In genomic region chr11:60977153-60977552, GRCm38 (mm10) we compare ENCODE assay signal across 13 mouse cellular contexts. TPM values are rescaled to one million over a fixed set of nuclear protein-coding genes. Genes with fewer than 3 reads are reported as not detected.
DNase-seq lines count a peak whose midpoint lies in the region; ATAC-seq lines count a peak whose summit lies in the region.
"Had no signal": no experiment of that assay in that cellular context is flagged by ENCODE, and none has a peak within 500 bp of the region (broad histone marks: within the 10 kb centered on the region; RNA-seq: fewer than 3 reads in every experiment).

No protein-coding gene starts in this region.

- no peaks in the 10 kb centered on the region for H3K36me3 ChIP-seq in hindbrain, embryonic 10.5 days
- no peaks in the 10 kb centered on the region for H3K36me3 ChIP-seq in hindbrain, embryonic 13.5 days
- no peaks in the 10 kb centered on the region for H3K36me3 ChIP-seq in forebrain, embryonic 12.5 days (replicated peaks)
- H3K36me3 ChIP-seq: embryonic facial prominence, embryonic 13.5 days; limb, embryonic 15.5 days had no signal

- H3K9me3 ChIP-seq in hindbrain, embryonic 10.5 days, result no peaks in the 10 kb centered on the region
- no peaks in the 10 kb centered on the region for H3K9me3 ChIP-seq in hindbrain, embryonic 13.5 days
- H3K9me3 ChIP-seq in forebrain, embryonic 12.5 days, result no peaks in the 10 kb centered on the region
- H3K9me3 ChIP-seq: embryonic facial prominence, embryonic 13.5 days; limb, embryonic 15.5 days had no signal

- no peak for DNase-seq in hindbrain, embryonic 10.5 days (ENCODE audit: low spot score)
- peak; percentile 37 for DNase-seq in adipocyte (ENCODE audit: low spot score)
- DNase-seq in gastrocnemius, postnatal 25 days, result peak; percentile 73
- peak; percentile 23 for DNase-seq in lung, postnatal 14 days
- DNase-seq in spleen, adult 12 weeks (ENCODE audit: low spot score), result no peak
- no peak for DNase-seq in urinary bladder, postnatal 4 days (ENCODE audit: low spot score in 2 of 2)
- DNase-seq: cerebellum, adult 11-12 months had no signal

- peaks cover 22% of the 10 kb centered on the region for H3K4me1 ChIP-seq in hindbrain, embryonic 10.5 days (replicated peaks)
- no peaks in the 10 kb centered on the region for H3K4me1 ChIP-seq in hindbrain, embryonic 13.5 days (replicated peaks)
- no peaks in the 10 kb centered on the region; the same call in 1 of the 2 replicates for H3K4me1 ChIP-seq in forebrain, embryonic 12.5 days

- no peak overlapping the region for H3K4me3 ChIP-seq in hindbrain, embryonic 10.5 days
- no peak overlapping the region for H3K4me3 ChIP-seq in hindbrain, embryonic 13.5 days
- no peak overlapping the region for H3K4me3 ChIP-seq in forebrain, embryonic 12.5 days (replicated peaks)
- H3K4me3 ChIP-seq: embryonic facial prominence, embryonic 13.5 days; limb, embryonic 15.5 days had no signal

- no peak overlapping the region for H3K9ac ChIP-seq in hindbrain, embryonic 13.5 days
- H3K9ac ChIP-seq in forebrain, embryonic 12.5 days, result no peak overlapping the region
- H3K9ac ChIP-seq: embryonic facial prominence, embryonic 13.5 days; limb, embryonic 15.5 days had no signal

- 49% methylated on average over 3 of the region's 3 CpGs for WGBS in hindbrain, embryonic 10.5 days
- 46% methylated on average over 3 of the region's 3 CpGs for WGBS in hindbrain, embryonic 13.5 days
- 50% methylated on average over 3 of the region's 3 CpGs for WGBS in forebrain, embryonic 12.5 days

- H3K27ac ChIP-seq in hindbrain, embryonic 10.5 days, result peak overlapping the region; percentile 37; the same call in 1 of the 2 replicates
- no peak overlapping the region for H3K27ac ChIP-seq in hindbrain, embryonic 13.5 days
- no peak overlapping the region for H3K27ac ChIP-seq in forebrain, embryonic 12.5 days
- H3K27ac ChIP-seq: embryonic facial prominence, embryonic 13.5 days; limb, embryonic 15.5 days had no signal

- no peak overlapping the region for H3K4me2 ChIP-seq in hindbrain, embryonic 13.5 days
- no peak overlapping the region for H3K4me2 ChIP-seq in forebrain, embryonic 12.5 days
- H3K4me2 ChIP-seq: embryonic facial prominence, embryonic 13.5 days; limb, embryonic 15.5 days had no signal

- H3K27me3 ChIP-seq in hindbrain, embryonic 10.5 days (ENCODE audit: insufficient read depth, poor library complexity, severe bottlenecking), result no peaks in the 10 kb centered on the region
- H3K27me3 ChIP-seq in hindbrain, embryonic 13.5 days, result no peaks in the 10 kb centered on the region
- no peaks in the 10 kb centered on the region for H3K27me3 ChIP-seq in forebrain, embryonic 12.5 days
- H3K27me3 ChIP-seq: CH12.LX; embryonic facial prominence, embryonic 13.5 days; limb, embryonic 15.5 days had no signal

- no peak for ATAC-seq in hindbrain, embryonic 13.5 days (ENCODE audit: low FRiP score)
- ATAC-seq in forebrain, embryonic 12.5 days (ENCODE audit: low FRiP score), result no peak

RNA-seq across cellular contexts. Expression of gene Kcnj12, which starts 45.2 kb away (rescaled TPM):
- polyA plus RNA-seq in hindbrain, embryonic 10.5 days (2016; fragmentation: Nextera tagmentation; extraction: Ambion mirVana), result 2.9 and 3.7 TPM in 2 replicates
- polyA plus RNA-seq in hindbrain, embryonic 13.5 days (2015; fragmentation: Nextera tagmentation; extraction: Ambion mirVana), result 3.5 and 3.8 TPM in 2 replicates
- total RNA-seq in gastrocnemius, postnatal 25 days (2021), result 10 to 100 TPM; 44.5 to 45.1 TPM
- 0.22 and 0.42 TPM in 2 replicates for polyA plus RNA-seq in forebrain, embryonic 12.5 days (2016; fragmentation: Nextera tagmentation; extraction: Ambion mirVana)
- total RNA-seq: CH12.LX; megakaryocyte-erythroid progenitor cell, adult 5-6 weeks had no signal

RNA-seq across cellular contexts. Expression of gene Map2k3, which starts 45.3 kb away (rescaled TPM):
- 55.9 and 67.5 TPM in 2 replicates for polyA plus RNA-seq in hindbrain, embryonic 10.5 days (2016; fragmentation: Nextera tagmentation; extraction: Ambion mirVana)
- 30.0 and 30.4 TPM in 2 replicates for polyA plus RNA-seq in hindbrain, embryonic 13.5 days (2015; fragmentation: Nextera tagmentation; extraction: Ambion mirVana)
- 100 to 1,000 TPM; 154 to 218 TPM for total RNA-seq in gastrocnemius, postnatal 25 days (2021)
- polyA plus RNA-seq in forebrain, embryonic 12.5 days (2016; fragmentation: Nextera tagmentation; extraction: Ambion mirVana), result 40.5 and 43.7 TPM in 2 replicates

Comparison
In these comparisons a context has a peak if more than half of its experiments do, and no peak if none do; other contexts are left out.
1. DNase-seq: peak in adipocyte (single experiment), gastrocnemius, postnatal 25 days (single experiment) and lung, postnatal 14 days (single experiment); none in hindbrain, embryonic 10.5 days (single experiment), spleen, adult 12 weeks (single experiment) and urinary bladder, postnatal 4 days (0 of 2).